Mouse (Mus musculus) gastrocnemius, postnatal 10 days (tissue): ENCODE measurements around the gene Relt. TPM values are rescaled to one million over a fixed set of nuclear protein-coding genes. Genes with fewer than 3 reads are reported as not detected.

ENCODE experiments used
- microRNA-seq, 2 experiments: library from miRNA; unstranded; fragments of <30 nt; microRNA quantifications; one replicate each; pipeline ENCODE4 v1.2.0; 2021
- total RNA-seq, 2 experiments: library from RNA; stranded (reverse); gene quantifications; 2 replicates each; pipeline ENCODE4 v1.2.3; 2021

Relt gene
- total RNA-seq, 2 experiments from 2014 or later, result 14.8 to 19.3 TPM

Small RNA genes lying within 50 kb of the gene (microRNA-seq; reads per million reads assigned to microRNA genes)
- gene Mir3102, result 105 to 141 reads per million in 2 experiments

Other genes starting within 250 kb of the Relt start
- 10 to 100 TPM; 19.6 to 25.2 TPM for gene Plekhb1, start 201.0 kb downstream of the Relt start, total RNA-seq
- 10 to 100 TPM; 51.6 to 55.3 TPM for gene Fam168a, start 156.8 kb downstream of the Relt start, total RNA-seq
- gene Arhgef17, start 68.7 kb upstream of the Relt start, total RNA-seq, result 10 to 100 TPM; 29.6 to 35.5 TPM
- gene P2ry6, start 111.2 kb upstream of the Relt start, total RNA-seq, result 1 to 10 TPM; 2.3 to 4.0 TPM
- gene P2ry2, start 149.4 kb upstream of the Relt start, total RNA-seq, result 10 to 100 TPM; 56.5 to 57.9 TPM
- 10 to 100 TPM; 13.6 to 18.6 TPM for gene Fchsd2, start 229.4 kb upstream of the Relt start, total RNA-seq